Mouse (Mus musculus) liver, embryonic 14.5 days (tissue): ENCODE measurements around the gene 4933421I07Rik.

Source experiments
- CTCF ChIP-seq: IDR thresholded peaks from 2 replicates; pipeline ENCODE4 v1.5.1; 2016; ENCODE audit warnings: antibody characterized with exemption, low read depth, control low read depth
- EP300 ChIP-seq: IDR thresholded peaks from 2 replicates; pipeline ENCODE4 v1.6.1; 2016; ENCODE audit warnings: antibody characterized with exemption, low read depth

GRCm38 (mm10) chr7:42450618-42451017 is 2.7 kb upstream of the 4933421I07Rik start:
- TF ChIP-seq CTCF (peak; percentile 65), EP300 (no peak)
